Mouse (Mus musculus): ENCODE results near the gene Vegfc.

- TF ChIP-seq CTCF (IDR thresholded peaks at IDR 0.05; ENCODE audit: low read depth, low read length) (no peak), POLR2A (IDR thresholded peaks at IDR 0.05; ENCODE audit: borderline replicate concordance, low read depth, low read length) (no peak)
These were observed 108.5 kb downstream of the Vegfc start for GRCm38 (mm10) chr8:54185927-54186326.

Data from bone marrow macrophage, adult 2 months (primary cell).